Mouse (Mus musculus): ENCODE data around the gene Nxnl1. TPM values are rescaled to one million over a fixed set of nuclear protein-coding genes. Genes with fewer than 3 reads are reported as not detected.

Gene Nxnl1
- polyA plus RNA-seq, 1 experiment from 2014 or later = not detected

Other genes with a start within 250 kb of the Nxnl1 start
- 67.6 and 75.3 TPM in 2 replicates for gene Use1, start 199.8 kb downstream of the Nxnl1 start, polyA plus RNA-seq (2015; fragmentation: Nextera tagmentation; extraction: Ambion mirVana)
- 4.9 and 7.2 TPM in 2 replicates for gene Ocel1, start 195.3 kb downstream of the Nxnl1 start, polyA plus RNA-seq (2015; fragmentation: Nextera tagmentation; extraction: Ambion mirVana)
- 43.4 and 51.5 TPM in 2 replicates for gene Nr2f6, start 184.6 kb downstream of the Nxnl1 start, polyA plus RNA-seq (2015; fragmentation: Nextera tagmentation; extraction: Ambion mirVana)
- 14.6 and 17.3 TPM in 2 replicates for gene Ushbp1, start 170.8 kb downstream of the Nxnl1 start, polyA plus RNA-seq (2015; fragmentation: Nextera tagmentation; extraction: Ambion mirVana)
- 75.5 and 89.9 TPM in 2 replicates for gene Babam1, start 169.7 kb downstream of the Nxnl1 start, polyA plus RNA-seq (2015; fragmentation: Nextera tagmentation; extraction: Ambion mirVana)
- 23.0 and 34.0 TPM in 2 replicates for gene Ankle1, start 160.6 kb downstream of the Nxnl1 start, polyA plus RNA-seq (2015; fragmentation: Nextera tagmentation; extraction: Ambion mirVana)
- gene Abhd8, start 102.9 kb downstream of the Nxnl1 start, polyA plus RNA-seq (2015; fragmentation: Nextera tagmentation; extraction: Ambion mirVana) = 34.6 and 45.0 TPM in 2 replicates
- 149 and 188 TPM in 2 replicates for gene Mrpl34, start 101.6 kb downstream of the Nxnl1 start, polyA plus RNA-seq (2015; fragmentation: Nextera tagmentation; extraction: Ambion mirVana)
- 68.4 and 84.1 TPM in 2 replicates for gene Dda1, start 97.4 kb downstream of the Nxnl1 start, polyA plus RNA-seq (2015; fragmentation: Nextera tagmentation; extraction: Ambion mirVana)
- 0.81 and 1.9 TPM in 2 replicates for gene Ano8, start 80.6 kb downstream of the Nxnl1 start, polyA plus RNA-seq (2015; fragmentation: Nextera tagmentation; extraction: Ambion mirVana)
- 10.5 and 11.8 TPM in 2 replicates for gene Gtpbp3, start 78.5 kb downstream of the Nxnl1 start, polyA plus RNA-seq (2015; fragmentation: Nextera tagmentation; extraction: Ambion mirVana)
- gene Plvap, start 54.8 kb downstream of the Nxnl1 start, polyA plus RNA-seq (2015; fragmentation: Nextera tagmentation; extraction: Ambion mirVana) = 87.2 and 113 TPM in 2 replicates
- 0.30 and 0.48 TPM in 2 replicates for gene Ccdc194, start 40.9 kb downstream of the Nxnl1 start, polyA plus RNA-seq (2015; fragmentation: Nextera tagmentation; extraction: Ambion mirVana)
- 34.6 and 45.1 TPM in 2 replicates for gene Bst2, start 29.1 kb downstream of the Nxnl1 start, polyA plus RNA-seq (2015; fragmentation: Nextera tagmentation; extraction: Ambion mirVana)
- gene Mvb12a, start 23.7 kb downstream of the Nxnl1 start, polyA plus RNA-seq (2015; fragmentation: Nextera tagmentation; extraction: Ambion mirVana) = 51.1 and 65.2 TPM in 2 replicates
- gene Tmem221, start 7.7 kb downstream of the Nxnl1 start, polyA plus RNA-seq (2015; fragmentation: Nextera tagmentation; extraction: Ambion mirVana) = 0.42 and 1.1 TPM in 2 replicates
- gene Slc27a1, start 2.3 kb upstream of the Nxnl1 start, polyA plus RNA-seq (2015; fragmentation: Nextera tagmentation; extraction: Ambion mirVana) = 18.8 and 27.8 TPM in 2 replicates
- 159 and 171 TPM in 2 replicates for gene Pgls, start 25.6 kb upstream of the Nxnl1 start, polyA plus RNA-seq (2015; fragmentation: Nextera tagmentation; extraction: Ambion mirVana)
- 2.1 and 3.1 TPM in 2 replicates for gene Fam129c, start 31.0 kb upstream of the Nxnl1 start, polyA plus RNA-seq (2015; fragmentation: Nextera tagmentation; extraction: Ambion mirVana)
- 50.4 and 64.5 TPM in 2 replicates for gene Colgalt1, start 44.4 kb upstream of the Nxnl1 start, polyA plus RNA-seq (2015; fragmentation: Nextera tagmentation; extraction: Ambion mirVana)
- gene Unc13a, start 105.2 kb upstream of the Nxnl1 start, polyA plus RNA-seq (2015; fragmentation: Nextera tagmentation; extraction: Ambion mirVana) = 0.49 and 0.75 TPM in 2 replicates
- 6.9 and 11.4 TPM in 2 replicates for gene Jak3, start 109.7 kb upstream of the Nxnl1 start, polyA plus RNA-seq (2015; fragmentation: Nextera tagmentation; extraction: Ambion mirVana)
- 1.7 and 3.8 TPM in 2 replicates for gene Insl3, start 122.6 kb upstream of the Nxnl1 start, polyA plus RNA-seq (2015; fragmentation: Nextera tagmentation; extraction: Ambion mirVana)
- 3.4 and 4.0 TPM in 2 replicates for gene B3gnt3, start 135.2 kb upstream of the Nxnl1 start, polyA plus RNA-seq (2015; fragmentation: Nextera tagmentation; extraction: Ambion mirVana)
- 1.9 and 13.2 TPM in 2 replicates for gene Fcho1, start 159.1 kb upstream of the Nxnl1 start, polyA plus RNA-seq (2015; fragmentation: Nextera tagmentation; extraction: Ambion mirVana)